Mouse (Mus musculus): ENCODE results near the gene Taok1. TPM values are rescaled to one million over a fixed set of nuclear protein-coding genes. Genes with fewer than 3 reads are reported as not detected.
A peak's percentile ranks its signal among the peaks of the same experiment; 100 is the strongest.

Taok1 gene
- polyA plus RNA-seq, 1 experiment from 2014 or later = 15.1 TPM

GRCm38 (mm10) chr11:77629476-77629875 lies 21.9 kb upstream of the Taok1 start:
- Histone ChIP-seq H3K27me3 (ENCODE audit: control insufficient read depth, insufficient read depth, low read length) (no peaks in the 10 kb centered on the region), H3K4me1 (ENCODE audit: control insufficient read depth, insufficient read depth, low read length) (peaks cover 3% of the 10 kb centered on the region; the same call in 1 of the 2 replicates), H3K9me3 (replicated peaks; ENCODE audit: control insufficient read depth, low read length) (no peaks in the 10 kb centered on the region), H3K4me2 (ENCODE audit: low read depth, low read length) (no peak overlapping the region), H3K4me3 (ENCODE audit: low read depth, low read length) (no peak overlapping the region), H3K36me3 (replicated peaks; ENCODE audit: control insufficient read depth, insufficient read depth, low read depth, low read length) (no peaks in the 10 kb centered on the region), H3K9ac (replicated peaks; ENCODE audit: low read length) (no peak overlapping the region), H3K27ac (replicated peaks; ENCODE audit: low read depth, low read length) (no peak overlapping the region)
- 0% methylated on average over 1 of the region's 1 CpGs for WGBS
- DNase-seq (ENCODE audit: low spot score) = peak; percentile 74
- no peak for ATAC-seq (replicated peaks; ENCODE audit: insufficient number of reproducible peaks, low FRiP score, low TSS enrichment, low read depth)

DNA sequence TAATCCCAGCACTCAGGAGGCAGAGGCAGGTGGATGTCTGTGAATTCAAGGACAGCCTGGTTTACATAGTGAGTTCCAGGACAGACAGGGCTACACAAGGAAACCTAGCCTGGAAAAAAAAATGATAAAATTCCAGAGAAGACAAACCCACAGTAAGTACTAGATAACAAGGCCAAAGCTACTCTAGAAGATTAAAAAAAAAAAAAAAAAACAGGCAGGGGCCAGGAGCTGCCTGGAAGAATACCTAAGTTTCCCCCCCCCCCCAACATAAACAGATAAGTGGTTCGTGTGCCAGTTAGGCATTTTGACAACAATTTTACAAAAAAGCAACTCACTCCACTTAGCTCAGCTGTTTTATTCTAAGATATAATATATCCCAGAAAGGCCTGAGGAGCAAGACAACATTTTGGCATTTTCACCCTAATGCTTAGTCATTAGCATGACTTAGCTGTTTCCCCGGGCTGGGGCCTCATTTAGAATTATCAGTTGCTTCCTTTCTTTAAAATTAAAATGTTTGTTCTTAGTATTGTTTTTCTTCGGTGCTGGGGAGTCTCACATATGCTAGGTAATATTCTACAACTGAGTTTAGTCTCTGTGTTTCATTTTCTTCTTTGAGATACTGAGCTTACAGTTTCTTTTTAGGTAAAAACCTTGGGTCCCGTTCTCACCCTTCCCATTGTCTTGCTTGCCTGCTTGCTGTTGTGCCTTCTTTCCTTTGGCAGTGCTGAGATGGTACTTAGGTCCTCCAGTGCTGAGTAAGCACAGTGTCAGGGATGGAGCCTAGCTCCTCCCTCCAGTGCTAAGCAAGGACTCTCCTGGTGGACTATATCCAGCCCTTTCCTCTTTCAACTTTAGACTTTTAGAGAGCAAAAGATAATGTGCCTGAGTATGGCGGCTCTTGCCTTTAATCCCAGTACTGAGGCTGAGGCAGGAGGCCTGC lies 19.3 kb upstream of the Taok1 start:
- H3K36me3 ChIP-seq (replicated peaks; ENCODE audit: control insufficient read depth, insufficient read depth, low read depth, low read length) = no peaks in the 10 kb centered on the region
- no peak overlapping the region for H3K27ac ChIP-seq (replicated peaks; ENCODE audit: low read depth, low read length)
- H3K4me1 ChIP-seq (ENCODE audit: control insufficient read depth, insufficient read depth, low read length) = peaks cover 3% of the 10 kb centered on the region; the same call in 1 of the 2 replicates
- no peak overlapping the region for H3K9ac ChIP-seq (replicated peaks; ENCODE audit: low read length)
- no peak overlapping the region for H3K4me3 ChIP-seq (ENCODE audit: low read depth, low read length)
- ATAC-seq (replicated peaks; ENCODE audit: insufficient number of reproducible peaks, low FRiP score, low TSS enrichment, low read depth) (no peak), DNase-seq (ENCODE audit: low spot score) (no peak)
- H3K4me2 ChIP-seq (ENCODE audit: low read depth, low read length) = no peak overlapping the region
- H3K9me3 ChIP-seq (replicated peaks; ENCODE audit: control insufficient read depth, low read length) = no peaks in the 10 kb centered on the region
- H3K27me3 ChIP-seq (ENCODE audit: control insufficient read depth, insufficient read depth, low read length) = no peaks in the 10 kb centered on the region
- WGBS = 63% methylated on average over 5 of the region's 5 CpGs

- H3K4me1 ChIP-seq (ENCODE audit: control insufficient read depth, insufficient read depth, low read length) = peaks cover 3% of the 10 kb centered on the region; the same call in 1 of the 2 replicates
- peak overlapping the region; percentile 23 for H3K4me3 ChIP-seq (ENCODE audit: low read depth, low read length)
- no peaks in the 10 kb centered on the region for H3K27me3 ChIP-seq (ENCODE audit: control insufficient read depth, insufficient read depth, low read length)
- no peak overlapping the region for H3K27ac ChIP-seq (replicated peaks; ENCODE audit: low read depth, low read length)
- no peaks in the 10 kb centered on the region for H3K36me3 ChIP-seq (replicated peaks; ENCODE audit: control insufficient read depth, insufficient read depth, low read depth, low read length)
- DNase-seq (ENCODE audit: low spot score) (peak; percentile 67), ATAC-seq (replicated peaks; ENCODE audit: insufficient number of reproducible peaks, low FRiP score, low TSS enrichment, low read depth) (no peak)
- no peaks in the 10 kb centered on the region for H3K9me3 ChIP-seq (replicated peaks; ENCODE audit: control insufficient read depth, low read length)
- 0 out of 2 replicates have a peak overlapping the region, but pooled peaks have one; percentile 25 for H3K9ac ChIP-seq (replicated peaks; ENCODE audit: low read length)
- 9% methylated on average over 11 of the region's 11 CpGs for WGBS
- peak overlapping the region; percentile 43 for H3K4me2 ChIP-seq (ENCODE audit: low read depth, low read length)
Observed at GRCm38 (mm10) chr11:77625061-77625855, 17.6 kb upstream of the Taok1 start.

GRCm38 (mm10) chr11:77624441-77625060 lies 16.9 kb upstream of the Taok1 start:
- no peaks in the 10 kb centered on the region for H3K36me3 ChIP-seq (replicated peaks; ENCODE audit: control insufficient read depth, insufficient read depth, low read depth, low read length)
- WGBS = under 1% methylated on average over 17 of the region's 17 CpGs
- no peaks in the 10 kb centered on the region for H3K9me3 ChIP-seq (replicated peaks; ENCODE audit: control insufficient read depth, low read length)
- DNase-seq (ENCODE audit: low spot score) (peak; percentile 53), ATAC-seq (replicated peaks; ENCODE audit: insufficient number of reproducible peaks, low FRiP score, low TSS enrichment, low read depth) (no peak)
- peak overlapping the region; percentile 23 for H3K4me3 ChIP-seq (ENCODE audit: low read depth, low read length)
- 0 out of 2 replicates have a peak overlapping the region, but pooled peaks have one; percentile 25 for H3K9ac ChIP-seq (replicated peaks; ENCODE audit: low read length)
- peaks cover 3% of the 10 kb centered on the region; the same call in 1 of the 2 replicates for H3K4me1 ChIP-seq (ENCODE audit: control insufficient read depth, insufficient read depth, low read length)
- peak overlapping the region; percentile 43 for H3K4me2 ChIP-seq (ENCODE audit: low read depth, low read length)
- no peaks in the 10 kb centered on the region for H3K27me3 ChIP-seq (ENCODE audit: control insufficient read depth, insufficient read depth, low read length)
- H3K27ac ChIP-seq (replicated peaks; ENCODE audit: low read depth, low read length) = no peak overlapping the region

DNA sequence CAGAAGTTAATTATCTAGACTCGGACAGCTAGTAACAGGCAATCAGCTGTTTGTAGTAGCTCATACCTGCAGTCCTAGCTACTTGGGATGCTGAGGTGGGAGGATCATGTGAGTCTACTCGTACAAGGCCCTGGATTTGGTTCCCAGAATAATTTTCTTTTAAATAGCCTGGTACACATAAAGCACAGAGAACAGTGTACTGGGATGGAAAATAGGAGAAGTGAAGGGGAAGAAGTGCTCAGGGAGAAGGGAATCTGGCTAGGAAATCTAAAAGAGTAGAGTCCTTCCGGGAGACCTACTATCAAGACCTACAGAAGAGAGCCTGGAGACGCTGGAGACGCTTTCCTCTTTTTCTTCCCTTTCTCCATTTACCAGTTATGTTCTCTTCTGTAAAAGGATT lies 16.4 kb upstream of the Taok1 start:
- Histone ChIP-seq H3K36me3 (replicated peaks; ENCODE audit: control insufficient read depth, insufficient read depth, low read depth, low read length) (no peaks in the 10 kb centered on the region), H3K4me3 (ENCODE audit: low read depth, low read length) (no peak overlapping the region), H3K9ac (replicated peaks; ENCODE audit: low read length) (0 out of 2 replicates have a peak overlapping the region, but pooled peaks have one; percentile 23), H3K27me3 (ENCODE audit: control insufficient read depth, insufficient read depth, low read length) (no peaks in the 10 kb centered on the region), H3K4me2 (ENCODE audit: low read depth, low read length) (peak overlapping the region; percentile 43), H3K4me1 (ENCODE audit: control insufficient read depth, insufficient read depth, low read length) (peaks cover 3% of the 10 kb centered on the region; the same call in 1 of the 2 replicates), H3K27ac (replicated peaks; ENCODE audit: low read depth, low read length) (no peak overlapping the region), H3K9me3 (replicated peaks; ENCODE audit: control insufficient read depth, low read length) (no peaks in the 10 kb centered on the region)
- WGBS = 29% methylated on average over 5 of the region's 5 CpGs
- ATAC-seq (replicated peaks; ENCODE audit: insufficient number of reproducible peaks, low FRiP score, low TSS enrichment, low read depth) = no peak
- DNase-seq (ENCODE audit: low spot score) = no peak

GRCm38 (mm10) chr11:77621902-77622535 lies 14.4 kb upstream of the Taok1 start:
- DNase-seq (ENCODE audit: low spot score) (no peak), ATAC-seq (replicated peaks; ENCODE audit: insufficient number of reproducible peaks, low FRiP score, low TSS enrichment, low read depth) (no peak)

DNA sequence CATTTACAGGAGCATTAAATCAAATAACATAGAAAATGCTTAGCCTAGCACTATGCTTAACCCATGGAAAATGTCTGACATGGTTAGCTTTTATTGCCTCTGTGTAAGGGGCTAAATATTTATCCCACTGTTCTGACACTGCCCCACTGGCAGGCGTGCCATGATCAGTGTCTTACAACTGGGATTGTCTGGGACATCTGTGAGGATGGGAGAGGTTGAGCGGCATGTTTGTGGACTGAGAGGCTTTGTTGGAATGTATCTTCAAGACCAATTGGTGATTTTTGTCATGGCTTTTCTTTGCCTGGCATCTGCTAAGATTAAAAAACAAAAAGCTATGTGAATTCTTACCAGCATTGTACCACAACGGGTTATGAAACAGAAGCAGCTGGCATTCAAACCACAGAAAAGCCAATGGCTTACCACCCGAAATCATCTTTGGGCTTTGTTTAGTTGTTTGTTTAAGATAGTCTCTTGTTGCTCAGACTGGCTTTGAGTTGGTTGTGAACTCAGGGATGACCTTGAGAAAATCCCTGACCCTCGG lies 7.5 kb upstream of the Taok1 start:
- DNase-seq (ENCODE audit: low spot score) (no peak), ATAC-seq (replicated peaks; ENCODE audit: insufficient number of reproducible peaks, low FRiP score, low TSS enrichment, low read depth) (no peak)
- Histone ChIP-seq H3K9ac (replicated peaks; ENCODE audit: low read length) (no peak overlapping the region), H3K4me1 (ENCODE audit: control insufficient read depth, insufficient read depth, low read length) (no peaks in the 10 kb centered on the region), H3K9me3 (replicated peaks; ENCODE audit: control insufficient read depth, low read length) (no peaks in the 10 kb centered on the region), H3K27me3 (ENCODE audit: control insufficient read depth, insufficient read depth, low read length) (no peaks in the 10 kb centered on the region), H3K36me3 (replicated peaks; ENCODE audit: control insufficient read depth, insufficient read depth, low read depth, low read length) (no peaks in the 10 kb centered on the region), H3K4me3 (ENCODE audit: low read depth, low read length) (no peak overlapping the region), H3K27ac (replicated peaks; ENCODE audit: low read depth, low read length) (no peak overlapping the region), H3K4me2 (ENCODE audit: low read depth, low read length) (no peak overlapping the region)
- 87% methylated on average over 5 of the region's 5 CpGs for WGBS

More at GRCm38 (mm10) chr11:77621902-77622535, 14.4 kb upstream of the Taok1 start:
- Histone ChIP-seq H3K9me3 (replicated peaks; ENCODE audit: control insufficient read depth, low read length) (no peaks in the 10 kb centered on the region), H3K27me3 (ENCODE audit: control insufficient read depth, insufficient read depth, low read length) (no peaks in the 10 kb centered on the region), H3K9ac (replicated peaks; ENCODE audit: low read length) (no peak overlapping the region), H3K4me1 (ENCODE audit: control insufficient read depth, insufficient read depth, low read length) (peaks cover 3% of the 10 kb centered on the region; the same call in 1 of the 2 replicates), H3K4me3 (ENCODE audit: low read depth, low read length) (no peak overlapping the region), H3K27ac (replicated peaks; ENCODE audit: low read depth, low read length) (no peak overlapping the region), H3K36me3 (replicated peaks; ENCODE audit: control insufficient read depth, insufficient read depth, low read depth, low read length) (no peaks in the 10 kb centered on the region), H3K4me2 (ENCODE audit: low read depth, low read length) (no peak overlapping the region)
- 69% methylated on average over 5 of the region's 5 CpGs for WGBS

Measured in embryonic facial prominence, embryonic 11.5 days (tissue).